Mouse (Mus musculus): ENCODE results near the gene Pycr2. TPM values are rescaled to one million over a fixed set of nuclear protein-coding genes. Genes with fewer than 3 reads are reported as not detected.

The Pycr2 gene
- polyA plus RNA-seq (2017; shearing (Covaris generic)) = 48.0 TPM

DNA sequence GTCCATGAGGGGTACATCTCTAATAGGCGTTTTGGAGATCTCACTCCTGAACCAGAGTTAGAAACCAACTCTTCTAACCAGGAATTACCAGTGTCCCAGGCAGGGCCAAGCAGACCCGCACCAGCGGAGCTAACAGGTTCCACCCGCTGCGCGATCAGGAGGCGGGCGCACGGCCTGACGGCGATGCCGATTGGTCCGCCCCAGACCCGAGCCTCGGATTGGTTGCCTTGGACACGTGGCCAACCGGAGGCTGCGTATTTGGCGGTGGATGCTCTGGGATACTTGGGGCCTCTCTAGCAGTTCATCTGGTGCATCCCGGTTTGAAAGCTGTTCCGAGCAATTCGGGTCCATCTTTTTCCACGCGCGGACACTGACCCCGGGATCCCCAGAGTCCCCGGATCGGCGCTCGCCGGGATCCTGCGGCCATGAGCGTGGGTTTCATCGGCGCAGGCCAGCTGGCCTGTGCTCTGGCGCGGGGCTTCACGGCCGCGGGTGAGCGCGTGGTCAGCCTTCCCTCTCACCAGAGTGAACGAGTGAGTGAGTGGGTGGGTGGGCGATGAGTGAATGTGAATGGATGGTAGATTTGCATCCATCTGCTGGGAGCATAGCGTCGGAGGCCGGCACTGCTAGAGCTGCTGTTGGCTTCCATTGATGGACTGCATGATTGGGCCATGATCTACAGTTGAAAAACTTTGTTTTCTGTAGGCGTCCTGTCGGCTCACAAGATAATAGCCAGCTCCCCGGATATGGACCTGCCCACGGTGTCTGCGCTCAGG is at the start of gene Pycr2:
TSS of gene Pycr2 (plus strand) at position 255 of the 776 bp plus-strand sequence.

DNA sequence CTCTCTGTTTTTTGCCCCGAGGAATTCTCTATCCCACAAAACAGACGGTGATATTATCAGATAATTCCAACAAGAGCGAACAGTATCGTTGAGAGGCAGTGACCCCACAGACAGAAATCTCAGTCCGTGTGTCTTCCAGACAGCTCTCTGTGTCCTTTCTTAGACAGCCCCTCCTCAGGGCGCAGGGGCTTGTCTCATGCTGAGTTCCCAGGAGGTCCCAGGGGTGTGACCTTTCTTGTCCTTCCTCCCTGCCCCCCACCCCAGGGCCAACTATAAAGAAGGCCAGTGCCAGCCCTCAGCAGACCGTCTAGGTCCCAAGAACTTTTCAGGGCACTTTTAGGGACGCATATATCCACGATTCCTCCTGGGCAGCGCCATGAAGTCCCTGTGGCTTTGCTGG is 11.3 kb upstream of the Pycr2 start, which contains the start of gene Lefty2:
TSS of gene Lefty2 (plus strand) at position 301 of the 400 bp plus-strand sequence.

DNA sequence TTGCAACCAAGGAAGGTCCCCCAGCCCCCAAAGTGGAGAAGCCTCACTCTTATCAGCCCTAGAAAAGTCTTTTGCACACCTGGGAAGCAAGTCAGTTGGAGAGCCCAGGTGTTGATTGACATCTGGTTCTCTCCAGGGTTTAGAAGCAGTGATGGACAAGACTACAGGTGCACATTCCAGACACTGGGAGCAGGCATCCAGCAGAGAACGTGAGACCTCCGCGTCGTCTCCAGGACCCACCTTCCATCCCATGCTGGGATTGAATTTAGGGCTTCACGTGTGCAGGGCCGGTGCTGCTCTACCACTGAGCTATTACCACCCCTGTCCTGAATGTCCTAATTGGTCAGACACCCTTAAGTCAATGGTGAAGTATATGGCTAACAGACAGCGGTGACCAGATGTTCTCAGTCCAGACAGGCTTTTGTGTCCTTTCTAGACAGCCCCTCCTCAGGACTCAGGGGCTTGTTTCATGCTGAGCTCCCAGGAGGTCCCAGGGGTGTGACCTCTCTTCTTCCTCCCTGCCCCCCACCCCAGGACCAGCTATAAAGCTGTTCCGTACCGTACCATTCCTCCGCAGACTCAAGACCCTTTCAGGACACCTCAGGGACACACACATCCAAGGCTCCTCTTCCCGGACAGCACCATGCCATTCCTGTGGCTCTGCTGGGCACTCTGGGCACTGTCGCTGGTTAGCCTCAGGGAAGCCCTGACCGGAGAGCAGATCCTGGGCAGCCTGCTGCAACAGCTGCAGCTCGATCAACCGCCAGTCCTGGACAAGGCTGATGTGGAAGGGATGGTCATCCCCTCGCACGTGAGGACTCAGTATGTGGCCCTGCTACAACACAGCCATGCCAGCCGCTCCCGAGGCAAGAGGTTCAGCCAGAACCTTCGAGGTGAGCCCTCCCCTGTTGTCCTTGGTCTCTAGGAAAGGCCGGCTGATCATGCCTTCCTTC is 30.6 kb downstream of the Pycr2 start, which contains the start of gene Lefty1:
TSS of gene Lefty1 (plus strand) at position 556 of the 953 bp plus-strand sequence.

DNA sequence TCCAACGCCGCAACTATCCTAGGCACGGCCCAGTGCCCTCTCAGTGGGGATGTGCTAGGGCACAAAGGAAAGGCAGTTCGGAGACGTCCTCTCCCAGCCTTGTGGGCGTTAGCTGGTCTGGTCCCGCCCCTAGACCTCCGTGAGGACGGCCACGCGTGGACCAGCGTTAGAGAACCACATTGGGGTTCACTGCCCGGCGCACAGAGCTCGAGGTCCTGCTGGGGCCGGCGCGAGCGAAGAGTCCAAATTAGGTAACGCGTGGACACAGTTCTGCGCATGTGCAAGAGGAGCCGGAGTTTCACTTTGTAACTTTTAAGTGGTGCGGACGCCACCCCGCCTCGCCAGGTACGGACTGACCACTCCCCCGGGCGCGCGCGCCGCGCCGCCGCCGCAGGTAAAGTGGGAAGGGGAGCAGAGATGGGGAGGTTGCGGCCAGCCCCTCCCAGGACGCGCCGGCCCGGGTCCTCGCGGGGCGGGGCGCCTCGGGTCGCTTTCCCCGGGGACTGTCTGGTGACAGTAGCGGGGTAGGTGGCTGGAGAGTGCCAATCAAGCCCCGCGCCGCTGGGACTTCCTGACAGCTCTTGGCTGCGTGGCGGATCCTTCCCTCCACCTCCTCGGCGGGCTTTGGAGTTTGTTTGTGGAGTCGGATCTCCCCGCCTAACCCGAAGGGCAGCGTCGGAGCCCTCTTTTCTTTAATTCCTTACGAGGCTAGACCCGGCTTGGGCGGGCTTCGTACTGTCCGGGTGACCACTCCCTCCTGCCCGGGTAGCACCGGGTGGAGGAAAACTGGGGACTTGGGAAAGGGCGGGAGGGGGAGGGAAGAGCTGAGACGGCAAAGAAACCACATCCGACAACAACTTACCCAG is 38.3 kb downstream of the Pycr2 start, which contains the start of gene Tmem63a:
TSS of gene Tmem63a (plus strand) at position 179 of the 866 bp plus-strand sequence.

Other genes starting within 250 kb of the Pycr2 start
- not detected for gene Mixl1, start 207.3 kb upstream of the Pycr2 start, polyA plus RNA-seq (2017; shearing (Covaris generic))
- 54.7 TPM for gene Acbd3, start 178.2 kb upstream of the Pycr2 start, polyA plus RNA-seq (2017; shearing (Covaris generic))
- 957 TPM for gene H3f3a, start 90.3 kb upstream of the Pycr2 start, polyA plus RNA-seq (2017; shearing (Covaris generic))
- gene Sde2, start 53.2 kb upstream of the Pycr2 start, polyA plus RNA-seq (2017; shearing (Covaris generic)) = 89.7 TPM
- gene Lefty2, start 11.2 kb upstream of the Pycr2 start, polyA plus RNA-seq (2017; shearing (Covaris generic)) = not detected
- not detected for gene Lefty1, start 30.7 kb downstream of the Pycr2 start, polyA plus RNA-seq (2017; shearing (Covaris generic))
- gene Tmem63a, start 38.1 kb downstream of the Pycr2 start, polyA plus RNA-seq (2017; shearing (Covaris generic)) = 48.1 TPM
- 10.7 TPM for gene Ephx1, start 116.6 kb downstream of the Pycr2 start, polyA plus RNA-seq (2017; shearing (Covaris generic))
- gene 9130409I23Rik, start 146.9 kb downstream of the Pycr2 start, polyA plus RNA-seq (2017; shearing (Covaris generic)) = not detected
- 22.5 TPM for gene Nvl, start 239.9 kb downstream of the Pycr2 start, polyA plus RNA-seq (2017; shearing (Covaris generic))
- 40.4 TPM for gene Cnih4, start 240.4 kb downstream of the Pycr2 start, polyA plus RNA-seq (2017; shearing (Covaris generic))

All from effector memory CD4-positive, alpha-beta T cell, adult 7 months (primary cell).